Mouse (Mus musculus): ENCODE results near the gene Themis2.

- TF ChIP-seq CTCF (IDR thresholded peaks at IDR 0.05; ENCODE audit: borderline replicate concordance, control insufficient read depth, extremely low read depth, insufficient read depth, low read length, poor library complexity) (no peak), POLR2A (IDR thresholded peaks at IDR 0.05; ENCODE audit: control insufficient read depth, extremely low read depth, insufficient read depth, low read length, poor library complexity) (no peak)
These were observed 12.5 kb downstream of the Themis2 start for GRCm38 (mm10) chr4:132783732-132784131.
